Mouse (Mus musculus) forebrain, embryonic 16.5 days (tissue): ENCODE measurements around the gene Spry2. TPM values are rescaled to one million over a fixed set of nuclear protein-coding genes. Genes with fewer than 3 reads are reported as not detected.
A peak's percentile ranks its signal among the peaks of the same experiment; 100 is the strongest.

ENCODE experiments used
- ATAC-seq: fragments of 200-750 bp; cut with Nextera tagmentation; 2 replicates; pipeline ENCODE4 v1.8.0; 2017; ENCODE audit warnings: mild to moderate bottlenecking, moderate library complexity
- H3K27ac ChIP-seq: fragments of 300-500 bp; sonication (generic); 2 replicates; pipeline ENCODE4 v1.5.1; 2014; ENCODE audit warnings: low read length, control low read depth
- H3K27me3 ChIP-seq: fragments of 300-500 bp; sonication (generic); replicated peaks from 2 replicates; pipeline ENCODE4 v1.6.1; 2014; ENCODE audit warnings: low read length; ENCODE audit not compliant: control insufficient read depth, insufficient read depth
- H3K36me3 ChIP-seq: fragments of 300-500 bp; sonication (generic); 2 replicates; pipeline ENCODE4 v1.6.1; 2014; ENCODE audit not compliant: control insufficient read depth, insufficient read depth
- H3K4me1 ChIP-seq: fragments of 300-500 bp; sonication (generic); replicated peaks from 2 replicates; pipeline ENCODE4 v1.6.1; 2014; ENCODE audit warnings: low read length; ENCODE audit not compliant: control insufficient read depth, insufficient read depth
- H3K4me2 ChIP-seq: fragments of 300-500 bp; sonication (generic); 2 replicates; pipeline ENCODE4 v1.6.1; 2014; ENCODE audit warnings: mild to moderate bottlenecking, low read length, control low read depth
- H3K4me3 ChIP-seq: fragments of 300-500 bp; sonication (generic); replicated peaks from 2 replicates; pipeline ENCODE4 v1.5.1; 2014; ENCODE audit warnings: mild to moderate bottlenecking, low read length, control low read depth
- H3K9ac ChIP-seq: fragments of 300-500 bp; sonication (generic); replicated peaks from 2 replicates; pipeline ENCODE4 v1.6.1; 2014; ENCODE audit warnings: low read depth, low read length, control low read depth
- H3K9me3 ChIP-seq: fragments of 300-500 bp; sonication (generic); 2 replicates; pipeline ENCODE4 v1.6.1; 2016; ENCODE audit warnings: low read length; ENCODE audit not compliant: control insufficient read depth
- WGBS: fragments of 180-500 bp; shearing (Covaris S2); extraction: QIAGEN DNeasy Blood & Tissue Kit; methylation state at CpG from one replicate; pipeline ENCODE4 v1.1.7; 2014; 5-methylcytosine and 5-hydroxymethylcytosine counted together
- polyA plus RNA-seq: library from polyadenylated mRNA; unstranded; fragments of >200 nt; fragmentation: Nextera tagmentation; extraction: Ambion mirVana; gene quantifications from 2 replicates; pipeline ENCODE4 v1.2.1, GENCODE M21; 2015

The Spry2 gene
- polyA plus RNA-seq, 1 experiment from 2014 or later = 29.6 TPM

GRCm38 (mm10) chr14:105894971-105895873 lies 1.4 kb downstream of the Spry2 start:
- peak overlapping the region; percentile 99 for H3K27ac ChIP-seq
- H3K4me1 ChIP-seq = peaks cover 24% of the 10 kb centered on the region
- no peaks in the 10 kb centered on the region for H3K27me3 ChIP-seq
- ATAC-seq = no peak
- H3K36me3 ChIP-seq = no peaks in the 10 kb centered on the region
- WGBS = under 1% methylated on average over 36 of the region's 36 CpGs
- H3K4me3 ChIP-seq = peak overlapping the region; percentile 81
- peak overlapping the region; percentile 64 for H3K4me2 ChIP-seq
- no peaks in the 10 kb centered on the region for H3K9me3 ChIP-seq
- H3K9ac ChIP-seq = peak overlapping the region; percentile 86

GRCm38 (mm10) chr14:105893623-105893995 lies 3.0 kb downstream of the Spry2 start:
- H3K27ac ChIP-seq = no peak overlapping the region
- ATAC-seq = no peak
- peak overlapping the region; percentile 0 for H3K9ac ChIP-seq
- no peaks in the 10 kb centered on the region for H3K36me3 ChIP-seq
- H3K4me1 ChIP-seq = peaks cover 20% of the 10 kb centered on the region
- peak overlapping the region; percentile 64 for H3K4me2 ChIP-seq
- no peaks in the 10 kb centered on the region for H3K9me3 ChIP-seq
- no peaks in the 10 kb centered on the region for H3K27me3 ChIP-seq
- H3K4me3 ChIP-seq = peak overlapping the region; percentile 81
- WGBS = 44% methylated on average over 9 of the region's 9 CpGs

GRCm38 (mm10) chr14:105892941-105893622 lies 3.5 kb downstream of the Spry2 start:
- WGBS = 48% methylated on average over 24 of the region's 24 CpGs
- Histone ChIP-seq H3K9ac (peak overlapping the region; percentile 0), H3K36me3 (no peaks in the 10 kb centered on the region), H3K4me2 (peak overlapping the region; percentile 64), H3K27ac (no peak overlapping the region), H3K4me1 (peaks cover 18% of the 10 kb centered on the region), H3K27me3 (no peaks in the 10 kb centered on the region), H3K9me3 (no peaks in the 10 kb centered on the region), H3K4me3 (peak overlapping the region; percentile 81)
- no peak for ATAC-seq

- H3K36me3 ChIP-seq = no peaks in the 10 kb centered on the region
- WGBS = 57% methylated on average over 5 of the region's 5 CpGs
- no peak overlapping the region for H3K27ac ChIP-seq
- no peak overlapping the region for H3K4me3 ChIP-seq
- no peak overlapping the region for H3K4me2 ChIP-seq
- H3K4me1 ChIP-seq = peaks cover 18% of the 10 kb centered on the region
- no peaks in the 10 kb centered on the region for H3K27me3 ChIP-seq
- no peaks in the 10 kb centered on the region for H3K9me3 ChIP-seq
- no peak for ATAC-seq
- H3K9ac ChIP-seq = no peak overlapping the region
Observed at GRCm38 (mm10) chr14:105890516-105891231, 5.9 kb downstream of the Spry2 start.

GRCm38 (mm10) chr14:105886643-105887374 lies 9.8 kb downstream of the Spry2 start:
- H3K27me3 ChIP-seq = no peaks in the 10 kb centered on the region
- H3K9me3 ChIP-seq = no peaks in the 10 kb centered on the region
- no peaks in the 10 kb centered on the region for H3K36me3 ChIP-seq
- no peak for ATAC-seq
- no peaks in the 10 kb centered on the region for H3K4me1 ChIP-seq
- no peak overlapping the region for H3K4me3 ChIP-seq
- no peak overlapping the region for H3K9ac ChIP-seq
- H3K4me2 ChIP-seq = no peak overlapping the region
- 93% methylated on average over 9 of the region's 9 CpGs for WGBS
- H3K27ac ChIP-seq = no peak overlapping the region

GRCm38 (mm10) chr14:105885249-105885648 lies 11.4 kb downstream of the Spry2 start:
- Histone ChIP-seq H3K4me2 (no peak overlapping the region), H3K27ac (no peak overlapping the region), H3K27me3 (no peaks in the 10 kb centered on the region), H3K4me1 (no peaks in the 10 kb centered on the region), H3K9me3 (no peaks in the 10 kb centered on the region), H3K4me3 (no peak overlapping the region), H3K36me3 (no peaks in the 10 kb centered on the region), H3K9ac (no peak overlapping the region)
- no peak for ATAC-seq
- 82% methylated on average over 6 of the region's 6 CpGs for WGBS

- Histone ChIP-seq H3K36me3 (no peaks in the 10 kb centered on the region), H3K4me1 (no peaks in the 10 kb centered on the region), H3K9me3 (no peaks in the 10 kb centered on the region), H3K4me3 (no peak overlapping the region), H3K27me3 (no peaks in the 10 kb centered on the region), H3K27ac (no peak overlapping the region), H3K4me2 (no peak overlapping the region), H3K9ac (no peak overlapping the region)
- no peak for ATAC-seq
- WGBS = 84% methylated on average over 6 of the region's 6 CpGs
Observed at GRCm38 (mm10) chr14:105883215-105883614, 13.4 kb downstream of the Spry2 start.

GRCm38 (mm10) chr14:105878359-105878758 lies 18.3 kb downstream of the Spry2 start:
- Histone ChIP-seq H3K4me2 (no peak overlapping the region), H3K9me3 (no peaks in the 10 kb centered on the region), H3K27me3 (no peaks in the 10 kb centered on the region), H3K4me1 (0 out of 2 replicates have a peak, but pooled peaks cover 2% of the 10 kb centered on the region), H3K27ac (no peak overlapping the region), H3K9ac (no peak overlapping the region), H3K36me3 (no peaks in the 10 kb centered on the region), H3K4me3 (no peak overlapping the region)
- 87% methylated on average over 10 of the region's 10 CpGs for WGBS
- ATAC-seq = no peak
